Mouse (Mus musculus) frontal cortex, adult 2 months (tissue): ENCODE measurements around the gene Usf3. TPM values are rescaled to one million over a fixed set of nuclear protein-coding genes. Genes with fewer than 3 reads are reported as not detected.
A peak's percentile ranks its signal among the peaks of the same experiment; 100 is the strongest.

Source experiments
- DNase-seq, 2 experiments: peaks; one replicate each; pipeline ENCODE4 v3.0.0; 2022; ENCODE audit warnings: low spot score in 1 of 2; ENCODE audit errors: extremely low spot score in 1 of 2
- polyA plus RNA-seq: library from polyadenylated mRNA; depleted of rRNA; stranded (reverse); fragments of >200 nt; gene quantifications from 2 replicates; pipeline ENCODE4 v1.2.3, GENCODE M21; 2012

The Usf3 gene
- polyA plus RNA-seq, 1 experiment = 14.9 TPM

DNA sequence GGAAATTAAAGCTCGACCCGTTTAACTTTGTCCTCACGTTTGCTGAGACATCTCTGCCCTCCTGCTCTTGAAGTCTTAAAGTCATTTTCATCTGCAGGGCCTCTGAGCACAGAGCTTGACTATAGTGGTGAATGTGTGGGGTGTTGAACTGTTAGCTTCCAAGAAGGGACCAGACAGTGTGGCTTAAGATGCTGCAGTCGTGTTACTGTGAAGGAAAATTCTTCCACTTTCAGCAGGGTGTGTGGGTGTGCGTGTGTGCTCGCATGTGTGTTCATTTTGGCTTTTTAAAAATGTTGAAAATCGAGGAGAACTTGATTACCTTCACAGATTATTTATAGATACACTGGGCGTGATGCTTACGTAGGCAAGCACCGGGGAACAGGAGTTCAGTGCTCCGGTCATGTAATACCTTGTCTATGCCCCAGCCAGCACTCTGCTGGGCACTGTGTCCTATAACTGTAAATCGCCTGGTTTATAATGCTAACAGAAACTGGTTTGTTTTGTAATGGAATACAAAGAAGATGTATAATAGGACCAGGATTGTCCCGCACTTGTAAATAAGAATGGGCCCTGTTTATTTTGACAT is 53.8 kb downstream of the Usf3 start:
- peak in 1 of 2 experiments; percentile 31 for DNase-seq

DNA sequence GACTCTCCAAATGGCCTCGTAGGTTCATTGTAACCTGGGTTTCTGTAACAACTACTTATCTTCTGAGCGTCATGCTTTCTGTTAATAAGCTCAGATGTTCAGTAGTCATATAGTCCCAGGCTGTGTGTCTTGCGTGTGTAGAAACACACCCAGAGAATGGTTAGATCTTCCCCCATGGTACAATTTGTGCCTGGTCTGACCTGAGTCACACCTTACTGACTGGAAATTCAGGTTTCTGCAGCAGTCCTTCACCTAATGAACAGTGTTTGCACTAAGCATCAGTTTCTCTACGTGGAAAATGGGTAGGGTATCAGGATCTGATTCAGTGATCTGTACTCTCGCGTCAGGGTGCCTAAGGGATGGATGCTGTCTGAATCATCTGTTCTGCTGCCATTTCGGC is 60.0 kb downstream of the Usf3 start:
- no peak for DNase-seq

DNA sequence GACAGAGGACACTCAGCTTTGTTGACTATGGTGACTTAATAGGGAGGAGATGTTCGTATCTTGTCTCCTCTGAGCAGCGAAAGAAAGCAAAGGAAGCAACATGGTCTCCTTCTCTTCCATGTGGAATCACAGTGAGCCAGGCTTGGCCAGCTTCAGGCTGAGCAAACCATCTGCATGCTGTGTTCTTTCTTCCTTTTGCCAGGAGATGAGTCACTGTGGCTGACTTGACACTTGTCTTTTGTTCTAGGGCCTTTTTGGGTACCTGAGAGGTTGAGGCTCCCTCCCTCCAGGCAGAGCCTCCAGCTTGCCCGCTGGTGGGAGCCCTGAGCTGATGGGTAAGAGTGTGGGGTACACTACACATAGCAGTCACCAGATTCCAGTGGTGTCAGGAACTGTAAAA is 64.8 kb downstream of the Usf3 start:
- peak in 1 of 2 experiments; percentile 55 for DNase-seq

DNA sequence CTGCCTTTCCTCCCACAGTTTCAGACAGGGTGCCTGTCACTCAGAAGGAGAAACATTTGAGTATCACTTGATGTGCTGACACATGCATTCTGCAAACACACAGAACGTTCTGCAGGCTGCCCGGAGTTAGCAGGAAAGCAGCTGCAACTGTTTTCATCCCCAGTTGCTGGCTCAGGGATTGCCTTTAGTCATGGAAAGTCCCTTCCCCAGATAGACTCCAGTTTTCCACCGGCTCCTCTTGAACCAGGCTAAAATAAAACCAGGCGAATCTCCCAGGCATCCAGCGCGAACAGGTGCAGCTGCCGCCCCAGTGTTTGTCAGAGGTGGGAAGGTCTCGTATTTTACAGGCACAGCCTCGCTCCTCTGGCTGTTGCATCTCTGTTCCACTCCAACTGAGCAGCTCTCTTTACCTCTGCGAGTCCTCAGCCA is 65.8 kb downstream of the Usf3 start:
- DNase-seq = peak in 1 of 2 experiments; percentile 26

DNA sequence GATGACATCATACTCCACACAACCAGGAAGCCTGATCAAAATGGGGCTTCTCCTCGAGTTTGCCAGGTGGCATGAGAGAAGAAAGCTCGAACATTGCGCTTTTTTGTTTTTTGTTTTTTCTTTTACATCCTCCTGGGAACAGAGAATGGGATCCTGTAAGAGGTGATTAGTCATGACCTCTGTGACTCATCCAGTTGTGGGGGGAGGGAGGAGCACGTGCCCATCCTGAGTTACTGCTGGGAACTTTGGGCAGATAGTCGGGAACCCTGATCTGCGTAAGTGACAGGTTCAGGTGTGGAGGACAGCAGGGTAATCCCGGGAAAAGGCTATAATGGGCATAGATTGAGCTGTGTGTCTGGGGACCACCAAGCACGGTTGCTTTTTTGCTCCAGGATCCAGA is 67.4 kb downstream of the Usf3 start:
- no peak for DNase-seq

DNA sequence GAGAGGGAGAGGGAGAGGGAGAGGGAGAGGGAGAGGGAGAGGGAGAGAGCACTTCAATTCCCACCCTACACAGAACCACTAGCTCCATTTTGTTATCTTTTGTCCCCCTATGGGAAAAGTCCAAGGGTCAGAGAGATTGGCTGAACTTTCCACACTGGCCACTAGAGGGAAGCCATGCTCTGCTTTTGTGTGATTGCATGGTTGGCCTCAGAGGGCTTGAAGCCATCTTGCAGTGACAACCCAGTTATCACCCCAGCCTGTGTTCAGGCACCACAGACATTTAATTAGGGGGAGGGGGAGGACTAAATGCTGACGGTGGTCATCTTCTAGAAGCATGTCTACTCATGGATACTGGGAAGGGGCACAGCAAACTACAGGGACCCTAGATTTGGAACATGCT is 69.6 kb downstream of the Usf3 start:
- DNase-seq = peak in 1 of 2 experiments; percentile 83

DNA sequence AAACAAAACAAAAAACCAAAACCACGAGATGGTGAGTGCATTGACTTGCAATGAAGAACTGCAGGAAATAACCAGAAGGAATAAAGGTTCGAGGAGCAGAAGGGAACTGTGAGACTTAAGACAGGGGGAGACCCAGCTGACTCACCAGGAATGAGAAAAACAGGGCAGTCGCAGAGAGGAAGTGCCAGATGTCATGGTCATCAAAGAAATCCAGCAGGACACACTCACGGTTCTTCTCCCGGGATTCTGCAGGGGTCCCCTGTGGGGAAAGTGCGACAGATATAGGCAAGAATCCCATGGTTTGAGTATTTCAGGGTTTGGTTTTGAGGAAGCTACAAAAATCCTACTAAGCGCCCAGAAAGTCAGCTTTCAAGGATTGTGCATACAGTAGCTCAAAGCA is 70.3 kb downstream of the Usf3 start:
- no peak for DNase-seq

DNA sequence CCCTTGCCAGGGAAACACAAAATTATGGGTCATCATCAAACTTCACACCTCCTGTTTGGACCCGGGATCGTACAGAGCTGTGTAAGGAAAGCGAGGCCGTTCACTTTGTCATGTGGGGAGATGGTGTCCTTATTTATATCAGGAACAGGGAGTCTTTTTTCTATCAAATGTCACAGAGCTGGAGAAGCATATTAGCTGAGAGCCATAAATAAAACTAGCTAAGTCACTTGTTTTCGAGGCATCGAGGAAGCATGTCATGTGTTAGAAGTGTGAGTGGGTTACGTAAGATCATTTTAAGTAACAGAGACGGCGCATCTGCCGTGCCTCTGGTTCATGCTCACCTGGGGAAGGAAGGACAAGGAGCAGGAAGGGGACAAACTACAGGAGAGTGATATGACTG is 76.9 kb downstream of the Usf3 start:
- no peak for DNase-seq

DNA sequence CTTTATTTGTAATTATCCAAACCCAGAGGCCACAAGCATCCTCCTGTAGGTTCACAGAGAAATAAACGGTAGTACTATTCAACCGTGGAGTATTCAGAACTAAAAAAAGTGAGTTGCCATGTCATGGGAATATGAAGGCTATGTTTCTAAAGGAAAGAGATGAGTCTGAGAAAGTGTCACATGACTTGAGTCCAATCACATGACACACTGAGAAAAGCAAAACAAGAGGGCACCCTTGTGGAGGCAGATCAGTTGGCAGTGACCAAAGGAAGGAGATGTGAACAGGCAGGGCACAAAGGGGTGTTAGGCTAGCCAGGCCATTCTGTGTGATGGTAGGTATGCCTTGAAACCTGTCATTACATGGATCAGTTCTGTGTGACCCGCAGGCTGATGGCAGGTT is 79.7 kb downstream of the Usf3 start:
- no peak for DNase-seq

DNA sequence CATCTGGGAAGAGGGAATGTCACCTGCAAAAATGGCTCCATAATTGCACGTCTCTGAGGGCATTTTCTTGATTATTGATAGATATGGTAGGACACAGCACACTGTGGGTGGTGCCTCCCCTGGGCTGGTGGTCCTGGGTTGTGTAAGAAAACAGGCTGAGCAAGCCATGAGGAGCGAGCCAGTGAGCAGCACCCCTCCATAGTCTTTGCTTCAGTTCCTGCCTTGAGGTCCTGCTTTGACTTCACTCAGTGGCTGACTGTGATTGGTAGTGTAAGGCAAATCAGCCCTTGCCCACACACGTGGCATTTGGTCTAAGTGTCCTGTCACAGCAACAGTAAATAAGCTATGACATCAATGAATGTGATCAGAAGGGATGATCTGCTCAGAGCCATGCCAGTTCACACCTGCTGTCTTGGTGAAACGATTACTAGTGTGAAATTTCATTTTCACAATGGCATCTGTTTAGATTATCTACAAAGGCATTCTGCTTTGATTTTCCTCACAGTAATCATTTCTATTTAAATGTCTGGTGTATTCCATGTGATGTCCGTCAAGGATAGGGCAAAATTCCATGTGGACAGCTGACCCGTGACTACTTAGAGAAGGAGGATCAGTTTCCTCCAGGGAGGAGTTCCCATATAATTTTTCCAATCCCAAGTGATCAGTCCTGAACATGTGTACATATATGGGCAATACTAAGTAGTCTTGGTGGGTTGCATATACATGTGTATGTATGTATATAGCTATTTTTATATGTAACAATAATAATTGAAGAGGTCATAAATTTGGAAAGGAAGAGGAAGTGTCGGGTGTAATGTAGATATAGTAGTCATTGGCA is 81.0 kb downstream of the Usf3 start:
- DNase-seq = no peak

DNA sequence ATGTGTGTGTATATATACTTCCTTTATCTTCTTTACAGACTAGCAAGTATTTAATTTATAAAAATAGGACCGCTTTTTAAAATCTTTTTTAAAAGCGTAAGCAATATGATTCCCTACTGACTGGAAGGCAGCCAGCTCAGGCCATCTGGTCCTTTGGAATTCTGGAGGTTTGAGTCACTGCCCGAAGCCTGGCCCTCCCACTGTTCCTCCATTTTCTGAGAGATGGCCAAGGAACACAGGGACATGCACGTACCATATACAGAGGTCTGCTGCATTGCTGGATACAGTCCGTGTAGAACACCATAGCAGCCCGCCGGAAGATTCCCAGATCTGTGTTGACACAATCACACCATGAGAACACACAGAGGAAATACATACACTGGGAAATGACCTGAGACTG is 81.7 kb downstream of the Usf3 start:
- DNase-seq = peak; percentile 28 to 66

DNA sequence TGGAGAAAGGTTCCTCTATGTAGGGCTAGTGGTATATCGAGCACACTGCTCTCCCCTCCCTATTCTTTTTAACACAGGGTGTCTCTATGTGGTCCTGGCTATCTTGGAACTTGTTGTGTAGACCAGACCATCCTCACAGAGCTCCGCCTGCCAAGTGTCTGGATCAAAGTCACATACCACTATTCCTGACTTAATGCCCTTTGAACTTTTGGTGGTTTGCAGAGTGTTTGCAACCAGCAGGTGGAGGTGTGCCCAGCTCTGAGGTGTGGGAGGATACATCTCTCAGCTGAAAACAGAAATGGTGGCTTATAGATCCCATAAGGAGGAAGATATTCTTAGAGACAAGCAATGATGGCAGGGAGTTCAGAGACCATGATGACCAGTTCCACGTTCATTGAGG is 84.4 kb downstream of the Usf3 start:
- no peak for DNase-seq

DNA sequence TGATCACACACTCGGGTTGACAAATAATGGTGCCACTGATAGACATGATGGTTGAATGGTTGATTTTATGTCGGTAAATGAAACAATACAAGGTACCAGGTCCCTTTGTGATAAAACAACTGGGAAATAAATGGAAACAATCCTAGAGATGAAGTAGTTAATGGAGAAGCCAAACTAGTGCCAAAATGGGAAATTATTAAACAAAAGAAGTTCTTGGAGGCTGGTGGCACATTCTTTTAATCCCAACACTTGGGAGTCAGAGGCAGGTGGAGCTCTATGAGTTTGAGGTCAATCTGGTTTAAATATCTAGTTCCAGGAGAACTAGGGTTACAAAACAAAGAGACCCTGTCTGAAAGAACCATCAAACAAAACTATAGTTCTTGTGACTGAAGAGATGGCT is 91.9 kb downstream of the Usf3 start:
- DNase-seq = no peak

DNA sequence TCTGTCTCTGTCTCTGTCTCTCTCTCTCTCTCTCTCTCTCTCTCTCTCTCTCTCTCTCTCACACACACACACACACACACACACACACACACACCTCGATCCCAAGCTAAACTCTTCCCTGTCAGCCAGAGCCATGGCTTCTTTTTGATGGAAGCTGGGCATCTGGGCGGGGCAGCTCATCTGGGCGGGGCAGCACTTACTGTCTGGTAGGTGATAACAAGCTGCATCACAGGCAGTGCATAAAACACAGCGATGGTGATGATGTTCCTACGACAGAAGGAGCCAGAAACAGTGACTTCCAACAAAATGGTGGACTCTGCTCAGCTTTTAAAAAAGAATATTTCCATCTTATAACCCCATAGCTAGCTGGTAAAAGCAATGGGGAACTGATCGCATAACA is 92.5 kb downstream of the Usf3 start:
- no peak for DNase-seq

DNA sequence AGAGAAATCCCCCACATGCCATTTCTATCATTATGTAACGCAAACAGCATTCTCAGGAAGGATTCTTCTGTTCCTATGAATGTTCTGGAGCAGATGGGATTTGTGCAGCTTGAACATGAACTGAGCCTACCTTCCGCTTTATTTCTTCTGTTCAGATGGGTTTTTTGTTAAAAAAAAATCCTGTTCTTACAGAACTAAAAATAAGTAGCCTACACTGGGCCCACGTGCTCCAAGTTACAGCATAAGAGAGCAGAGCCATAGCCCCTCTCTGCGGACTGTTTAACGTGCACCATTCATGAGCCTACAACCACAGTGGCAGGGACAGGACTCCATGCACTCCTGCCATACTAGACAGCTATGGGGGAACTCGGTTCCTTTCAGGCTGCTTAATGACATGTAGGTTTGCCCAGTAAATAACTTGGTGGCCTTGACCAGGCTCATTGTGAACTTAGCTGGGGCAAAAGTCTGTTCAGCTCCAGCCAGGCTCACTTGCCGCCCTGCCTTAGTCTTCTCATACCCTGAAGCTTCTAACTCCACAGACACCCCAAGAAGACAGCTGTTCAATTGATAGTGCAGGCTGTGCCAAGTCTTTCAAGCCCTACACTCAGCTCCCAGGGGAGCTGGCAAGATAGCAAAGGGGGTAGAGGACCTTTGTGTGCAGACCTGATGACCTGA is 95.6 kb downstream of the Usf3 start:
- DNase-seq = peak; percentile 73 to 75

DNA sequence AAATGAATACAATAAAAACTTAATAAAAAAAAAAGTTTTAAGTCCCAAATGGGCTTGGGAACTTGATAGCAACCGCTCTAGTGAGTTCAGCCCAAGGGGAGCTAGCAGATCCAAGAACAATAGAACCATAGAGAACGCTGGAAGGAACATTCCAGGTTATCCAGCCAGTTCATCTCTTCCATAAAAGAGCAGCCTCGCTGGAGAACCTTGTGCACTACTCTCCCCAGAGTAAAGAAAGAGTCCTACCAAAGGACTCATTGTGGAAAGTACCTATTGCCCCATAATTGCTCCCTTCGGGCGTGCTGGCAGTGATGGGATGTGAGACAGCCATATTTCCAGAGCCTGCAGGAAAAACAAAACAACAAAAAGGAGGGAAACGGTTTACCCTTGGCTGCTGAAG is 96.5 kb downstream of the Usf3 start:
- no peak for DNase-seq

DNA sequence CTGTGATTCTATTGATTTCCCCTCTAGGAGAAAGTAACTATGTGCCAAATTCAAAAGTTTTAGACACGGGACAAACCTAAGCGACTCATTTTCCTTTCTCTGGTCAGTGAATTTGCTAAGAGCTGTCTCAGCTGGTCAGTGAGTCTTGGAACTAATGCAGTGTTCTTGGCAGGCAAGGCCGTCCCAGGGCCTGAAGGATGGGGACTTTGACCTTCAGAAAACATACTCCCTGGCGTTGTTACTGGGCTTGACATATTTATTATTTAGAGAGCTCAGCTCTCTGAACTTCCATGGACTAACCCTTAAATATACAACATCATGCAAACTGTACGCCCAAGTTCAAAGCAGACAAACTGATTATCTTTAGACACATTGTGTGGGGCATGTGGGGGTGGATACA is 97.6 kb downstream of the Usf3 start:
- DNase-seq = no peak

DNA sequence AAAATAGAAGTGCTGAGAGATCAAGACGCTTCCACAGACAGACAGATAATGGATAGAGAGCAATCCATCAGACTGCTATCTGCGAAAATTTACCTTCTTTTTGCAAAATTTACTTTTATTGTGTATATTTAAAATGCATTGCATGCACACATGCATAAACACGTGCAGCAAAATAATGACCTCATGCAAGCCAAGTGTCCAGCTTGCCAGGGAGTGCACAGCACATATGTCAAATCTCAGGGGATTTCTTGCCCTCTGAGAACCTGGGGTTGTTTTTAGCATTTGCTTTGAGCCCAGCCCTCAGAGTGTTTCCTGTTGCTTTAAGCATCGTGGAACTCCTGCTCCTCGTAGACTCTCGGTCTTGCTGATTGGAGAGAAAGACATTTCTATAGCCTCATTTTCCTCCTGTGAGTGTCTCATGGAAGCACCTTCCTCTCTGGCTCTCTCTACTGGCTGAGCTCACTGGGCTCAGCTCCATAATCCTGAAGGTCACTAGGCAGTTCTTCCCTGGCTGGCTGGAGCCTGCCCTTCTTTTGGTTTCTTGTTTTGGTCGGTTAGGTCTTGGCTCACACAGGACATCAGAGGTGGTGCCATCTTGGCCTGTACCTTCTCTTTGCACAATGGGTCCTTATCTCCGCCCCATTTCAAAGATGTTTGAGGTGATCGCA is 98.5 kb downstream of the Usf3 start:
- DNase-seq = no peak
